Mouse (Mus musculus): ENCODE measurements around the gene Ephx4. TPM values are rescaled to one million over a fixed set of nuclear protein-coding genes. Genes with fewer than 3 reads are reported as not detected.

The Ephx4 gene
- total and polyA plus RNA-seq, 3 experiments: 0.81 TPM; not detected in 2

DNA sequence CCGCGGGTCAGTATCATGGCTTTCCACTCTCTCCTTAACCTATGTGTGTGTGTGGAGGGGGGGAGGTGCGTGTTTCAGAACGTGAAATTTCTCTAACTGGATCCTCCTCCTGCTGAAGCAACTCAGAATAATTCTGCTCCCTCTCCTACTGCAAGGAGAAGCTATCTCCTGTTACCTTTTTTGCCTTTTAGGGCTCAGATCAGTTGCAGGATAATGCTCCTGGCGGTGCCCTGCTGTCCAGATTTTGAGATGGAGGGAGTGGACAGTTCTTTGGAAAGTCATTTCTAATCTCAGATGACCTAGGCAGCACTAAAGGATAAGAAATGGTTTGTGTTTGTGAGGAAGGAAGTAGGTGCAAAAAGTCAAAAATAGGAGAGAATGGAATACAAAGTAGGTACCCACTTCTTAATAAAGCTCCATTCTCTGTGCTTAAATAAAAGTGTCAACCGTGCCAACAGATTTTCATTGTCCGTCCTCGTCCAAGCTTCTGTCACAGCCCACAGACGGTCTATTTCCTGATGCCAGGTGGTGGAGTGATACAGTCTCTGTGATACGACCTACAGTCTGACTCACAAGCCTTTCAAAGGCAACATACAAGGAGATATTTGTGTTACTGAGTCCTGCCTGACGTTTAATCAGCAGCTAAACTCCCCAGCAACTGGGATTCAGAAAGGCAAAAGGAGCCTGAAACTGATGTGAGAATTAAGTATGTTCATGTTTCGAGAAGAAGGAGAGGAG lies 1.6 kb downstream of the Ephx4 start:
- no peak for DNase-seq (ENCODE audit: extremely low read depth)
- dilution Hi-C loops (cut with MboI; ENCODE audit: extremely low pct_ligation_motif_present, extremely low pct_unique_long_range_greater_than_20kb, low sequenced_read_pairs) (no loop called here), in situ Hi-C loops (cut with MboI; ENCODE audit: low pct_ligation_motif_present, low pct_unique_long_range_greater_than_20kb, low sequenced_read_pairs) (no loop called here)
- no peak overlapping the region; the same call in 1 of the 2 replicates for H3K9ac ChIP-seq (ENCODE audit: insufficient read depth, low read depth)
- no peaks in the 10 kb centered on the region for H3K4me1 ChIP-seq (ENCODE audit: control insufficient read depth in 1 of 2, insufficient read depth in 2 of 2)
- no peaks in the 10 kb centered on the region for H3K79me2 ChIP-seq (replicated peaks; ENCODE audit: control insufficient read depth, extremely low read depth, insufficient read depth, poor library complexity, severe bottlenecking)
- no peak for TF ChIP-seq TCF12 (IDR thresholded peaks at IDR 0.05; ENCODE audit: low read depth, low read length)
- TF ChIP-seq CHD2 (IDR thresholded peaks at IDR 0.05; ENCODE audit: low read length): no peak
- TF ChIP-seq NRF1 (IDR thresholded peaks at IDR 0.05; ENCODE audit: low read depth, low read length): no peak
- no peak for TF ChIP-seq UBTF (IDR thresholded peaks at IDR 0.05; ENCODE audit: low read depth, low read length)
- TF ChIP-seq CTCF (conservative IDR thresholded peaks at IDR 0.05 in 1 of 2, IDR thresholded peaks at IDR 0.05 in 1 of 2; ENCODE audit: low read depth in 2 of 2, low read length in 2 of 2): no peak
- TF ChIP-seq CHD1 (IDR thresholded peaks at IDR 0.05; ENCODE audit: low read depth, low read length): no peak
- TF ChIP-seq RCOR1 (conservative IDR thresholded peaks at IDR 0.05; ENCODE audit: low read depth, low read length): no peak
- no peak for TF ChIP-seq SIN3A (IDR thresholded peaks at IDR 0.05; ENCODE audit: low read length)
- no peak for TF ChIP-seq JUND (conservative IDR thresholded peaks at IDR 0.05; ENCODE audit: low read depth, low read length)
- TF ChIP-seq EP300 (IDR thresholded peaks at IDR 0.05; ENCODE audit: low read length): no peak
- no peak for TF ChIP-seq ZKSCAN1 (IDR thresholded peaks at IDR 0.05; ENCODE audit: borderline replicate concordance, low read depth, low read length)
- no peak for TF ChIP-seq GABPA (IDR thresholded peaks at IDR 0.05; ENCODE audit: insufficient replicate concordance, low read depth, low read length)
- no peak for TF ChIP-seq ELF1 (IDR thresholded peaks at IDR 0.05; ENCODE audit: low read depth, low read length)
- TF ChIP-seq JUN (IDR thresholded peaks at IDR 0.05; ENCODE audit: insufficient read depth, low read depth, low read length): no peak
- TF ChIP-seq KAT2A (IDR thresholded peaks at IDR 0.05; ENCODE audit: insufficient replicate concordance, low read length): no peak
- no peak for TF ChIP-seq USF2 (conservative IDR thresholded peaks at IDR 0.05; ENCODE audit: low read depth, low read length)
- no peak for TF ChIP-seq POLR2AphosphoS2 (IDR thresholded peaks at IDR 0.05; ENCODE audit: low read depth, low read length)
- no peak for TF ChIP-seq POLR2A (IDR thresholded peaks at IDR 0.05; ENCODE audit: low read depth, low read length)
- no peak for TF ChIP-seq USF1 (IDR thresholded peaks at IDR 0.05; ENCODE audit: low read depth, low read length)
- no peak for TF ChIP-seq NELFE (IDR thresholded peaks at IDR 0.05; ENCODE audit: low read depth, low read length)
- H3K27me3 ChIP-seq (replicated peaks): no peaks in the 10 kb centered on the region
- H3K9me3 ChIP-seq (replicated peaks; ENCODE audit: low read length): no peaks in the 10 kb centered on the region
- H3K4me3 ChIP-seq (replicated peaks in 1 of 3; ENCODE audit: low read depth in 2 of 3, low read length in 2 of 3, poor library complexity in 1 of 3): peak overlapping the region in 1 of 3 experiments; percentile 59
- no peaks in the 10 kb centered on the region for H3K36me3 ChIP-seq (replicated peaks in 1 of 2; ENCODE audit: control insufficient read depth in 1 of 2, insufficient read depth in 1 of 2, low read length in 1 of 2)
- no peak overlapping the region for H3K27ac ChIP-seq (ENCODE audit: insufficient read depth, low read depth)
- H3K4me2 ChIP-seq (ENCODE audit: insufficient read depth, low read depth, poor library complexity, severe bottlenecking): peak overlapping the region; percentile 48

DNA sequence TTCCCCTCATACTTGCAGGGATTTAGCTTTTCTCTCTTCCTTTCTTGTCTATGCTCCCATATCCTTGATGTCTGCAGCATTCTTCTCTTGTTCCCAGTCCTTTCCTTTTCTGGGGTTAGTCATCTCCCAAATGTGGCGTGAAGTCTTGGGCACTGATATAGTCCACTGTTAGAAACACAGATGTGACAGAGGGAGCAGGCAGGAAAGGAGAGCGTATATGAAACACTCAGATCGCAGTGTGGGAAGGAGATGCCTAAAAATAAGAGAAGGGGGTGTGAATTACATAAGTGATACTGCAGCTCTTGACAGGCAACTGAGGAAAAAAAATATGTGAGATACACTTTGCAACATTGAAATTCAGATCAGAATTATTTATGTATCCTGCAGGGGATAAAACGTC lies 2.8 kb downstream of the Ephx4 start:
- dilution Hi-C loops (cut with MboI; ENCODE audit: extremely low pct_ligation_motif_present, extremely low pct_unique_long_range_greater_than_20kb, low sequenced_read_pairs) (no loop called here), in situ Hi-C loops (cut with MboI; ENCODE audit: low pct_ligation_motif_present, low pct_unique_long_range_greater_than_20kb, low sequenced_read_pairs) (no loop called here)
- Histone ChIP-seq H3K9me3 (replicated peaks; ENCODE audit: low read length) (no peaks in the 10 kb centered on the region), H3K27me3 (replicated peaks) (no peaks in the 10 kb centered on the region), H3K27ac (ENCODE audit: insufficient read depth, low read depth) (no peak overlapping the region), H3K36me3 (replicated peaks in 1 of 2; ENCODE audit: control insufficient read depth in 1 of 2, insufficient read depth in 1 of 2, low read length in 1 of 2) (no peaks in the 10 kb centered on the region), H3K4me1 (ENCODE audit: control insufficient read depth in 1 of 2, insufficient read depth in 2 of 2) (no peaks in the 10 kb centered on the region), H3K4me3 (replicated peaks in 1 of 3; ENCODE audit: low read depth in 2 of 3, low read length in 2 of 3, poor library complexity in 1 of 3) (no peak overlapping the region), H3K4me2 (ENCODE audit: insufficient read depth, low read depth, poor library complexity, severe bottlenecking) (no peak overlapping the region), H3K9ac (ENCODE audit: insufficient read depth, low read depth) (no peak overlapping the region), H3K79me2 (replicated peaks; ENCODE audit: control insufficient read depth, extremely low read depth, insufficient read depth, poor library complexity, severe bottlenecking) (no peaks in the 10 kb centered on the region)
- DNase-seq (ENCODE audit: extremely low read depth): no peak
- no peak for TF ChIP-seq JUND (conservative IDR thresholded peaks at IDR 0.05; ENCODE audit: low read depth, low read length)
- no peak for TF ChIP-seq GABPA (IDR thresholded peaks at IDR 0.05; ENCODE audit: insufficient replicate concordance, low read depth, low read length)
- no peak for TF ChIP-seq USF1 (IDR thresholded peaks at IDR 0.05; ENCODE audit: low read depth, low read length)
- no peak for TF ChIP-seq SMC3 (IDR thresholded peaks at IDR 0.05; ENCODE audit: low read depth, low read length)

All from CH12.LX (cell line).